Mouse (Mus musculus) intestine, postnatal 0 days (tissue): ENCODE results near the gene Entpd1. TPM values are rescaled to one million over a fixed set of nuclear protein-coding genes. Genes with fewer than 3 reads are reported as not detected.

Source experiments
- ATAC-seq: fragments of 200-750 bp; cut with Nextera tagmentation; 2 replicates; pipeline ENCODE4 v1.8.0; 2017; ENCODE audit warnings: mild to moderate bottlenecking, moderate TSS enrichment, moderate library complexity
- H3K27ac ChIP-seq: fragments of 300-500 bp; sonication (generic); 2 replicates; pipeline ENCODE4 v1.5.1; 2014; ENCODE audit warnings: mild to moderate bottlenecking, low read depth, low read length, moderate library complexity
- H3K27me3 ChIP-seq: fragments of 300-500 bp; sonication (generic); replicated peaks from 2 replicates; pipeline ENCODE4 v1.6.1; 2014; ENCODE audit warnings: low read length, mixed read lengths; ENCODE audit not compliant: control insufficient read depth, insufficient read depth
- H3K36me3 ChIP-seq: fragments of 300-500 bp; sonication (generic); 2 replicates; pipeline ENCODE4 v1.6.1; 2014; ENCODE audit warnings: mild to moderate bottlenecking, moderate library complexity; ENCODE audit not compliant: control insufficient read depth, insufficient read depth
- H3K4me1 ChIP-seq: fragments of 300-500 bp; sonication (generic); replicated peaks from 2 replicates; pipeline ENCODE4 v1.6.1; 2014; ENCODE audit warnings: antibody characterized with exemption, low read length, mixed read lengths; ENCODE audit not compliant: control insufficient read depth, insufficient read depth
- H3K4me2 ChIP-seq: fragments of 300-500 bp; sonication (generic); replicated peaks from 2 replicates; pipeline ENCODE4 v1.6.1; 2014; ENCODE audit warnings: low read depth, mild to moderate bottlenecking, moderate library complexity
- H3K4me3 ChIP-seq: fragments of 300-500 bp; sonication (generic); 2 replicates; pipeline ENCODE4 v1.5.1; 2014; ENCODE audit warnings: low read depth, low read length
- H3K9ac ChIP-seq: fragments of 300-500 bp; sonication (generic); 2 replicates; pipeline ENCODE4 v1.6.1; 2014; ENCODE audit warnings: mild to moderate bottlenecking, low read depth, low read length
- H3K9me3 ChIP-seq: fragments of 300-500 bp; sonication (generic); 2 replicates; pipeline ENCODE4 v1.6.1; 2016; ENCODE audit warnings: mixed run types; ENCODE audit not compliant: control insufficient read depth
- CTCF ChIP-seq: sonication (generic); IDR thresholded peaks from 2 replicates; pipeline ENCODE4 v1.5.1; 2016; ENCODE audit warnings: low read depth, mild to moderate bottlenecking, control low read depth, antibody characterized with exemption, moderate library complexity
- WGBS: fragments of 180-500 bp; shearing (Covaris S2); extraction: QIAGEN DNeasy Blood & Tissue Kit; methylation state at CpG from one replicate; pipeline ENCODE4 v1.1.7; 2014; 5-methylcytosine and 5-hydroxymethylcytosine counted together
- polyA plus RNA-seq: library from polyadenylated mRNA; unstranded; fragments of >200 nt; fragmentation: Nextera tagmentation; extraction: Ambion mirVana; gene quantifications from 2 replicates; pipeline ENCODE4 v1.2.1, GENCODE M21; 2015

Gene Entpd1
- polyA plus RNA-seq, 1 experiment from 2014 or later, result 6.8 TPM

DNA sequence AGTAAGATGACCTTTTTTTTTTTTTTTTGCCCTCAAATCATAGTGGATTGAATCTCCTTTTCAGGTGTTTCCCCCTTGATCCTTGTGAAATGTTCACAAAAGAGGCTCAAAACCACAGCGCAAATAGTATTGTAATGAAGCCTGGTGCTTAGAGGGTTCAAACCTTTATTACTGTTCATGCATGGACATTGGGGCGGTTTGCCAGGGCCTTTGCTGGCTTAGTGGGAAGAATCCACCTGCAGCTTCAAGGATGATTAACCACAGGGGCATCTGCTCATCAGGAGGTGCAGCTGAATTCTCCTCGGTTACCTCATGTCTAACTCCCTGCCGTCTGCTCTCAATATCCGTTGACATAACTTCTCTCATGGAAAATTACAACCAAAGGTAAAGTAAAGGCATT lies 20.5 kb downstream of the Entpd1 start:
- Histone ChIP-seq H3K4me3 (no peak overlapping the region), H3K27ac (no peak overlapping the region), H3K4me2 (no peak overlapping the region), H3K36me3 (no peaks in the 10 kb centered on the region), H3K9me3 (no peaks in the 10 kb centered on the region), H3K4me1 (no peaks in the 10 kb centered on the region), H3K9ac (no peak overlapping the region), H3K27me3 (no peaks in the 10 kb centered on the region)
- no peak for TF ChIP-seq CTCF
- 80% methylated on average over 5 of the region's 5 CpGs for WGBS
- ATAC-seq, result no peak

DNA sequence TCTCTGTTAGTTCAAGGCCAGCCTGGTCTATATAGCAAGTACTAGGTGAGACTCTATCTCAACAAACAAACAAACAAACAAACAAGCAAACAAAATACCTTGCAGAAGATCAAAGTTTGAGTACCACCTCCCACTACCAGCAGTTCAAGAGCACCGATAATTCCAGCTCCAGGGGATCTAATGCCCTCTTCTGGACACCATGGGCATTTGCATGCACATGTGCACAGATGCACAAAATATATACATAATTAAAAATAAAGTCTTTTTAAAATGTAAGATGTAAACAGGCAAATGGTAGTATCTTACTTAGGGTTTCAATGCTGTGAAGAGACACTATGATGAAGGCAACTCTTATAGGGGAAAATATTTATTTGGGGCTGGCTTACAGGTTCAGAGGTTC lies 21.0 kb downstream of the Entpd1 start:
- peak; percentile 52 for TF ChIP-seq CTCF
- Histone ChIP-seq H3K27me3 (no peaks in the 10 kb centered on the region), H3K36me3 (no peaks in the 10 kb centered on the region), H3K27ac (no peak overlapping the region), H3K9me3 (no peaks in the 10 kb centered on the region), H3K9ac (no peak overlapping the region), H3K4me3 (no peak overlapping the region), H3K4me1 (no peaks in the 10 kb centered on the region), H3K4me2 (no peak overlapping the region)
- no peak for ATAC-seq
- 65% methylated on average over 1 of the region's 1 CpGs for whole genome bisulfite sequencing

DNA sequence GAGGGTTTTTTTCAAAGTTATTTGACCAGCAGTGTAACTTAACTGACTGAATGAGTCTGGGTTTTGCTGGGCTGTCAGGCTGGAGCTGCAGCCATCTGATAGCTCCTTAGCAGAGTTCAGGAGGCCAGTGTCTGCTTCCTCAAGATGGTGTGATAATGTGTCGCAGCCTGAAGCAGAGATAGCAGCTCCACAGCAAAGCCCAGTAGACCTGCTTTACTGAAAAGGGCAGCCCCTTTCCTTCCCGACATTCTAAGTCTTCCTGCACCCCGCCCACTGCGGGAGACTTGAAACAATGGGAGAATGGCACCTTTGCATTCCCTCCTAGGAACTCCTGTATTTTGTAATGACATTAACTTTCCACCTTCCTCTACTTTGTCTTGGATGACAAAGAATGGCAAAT lies 24.9 kb downstream of the Entpd1 start:
- ATAC-seq, result no peak
- Histone ChIP-seq H3K36me3 (no peaks in the 10 kb centered on the region), H3K9me3 (no peaks in the 10 kb centered on the region), H3K4me3 (no peak overlapping the region), H3K27me3 (no peaks in the 10 kb centered on the region), H3K9ac (no peak overlapping the region), H3K4me1 (no peaks in the 10 kb centered on the region), H3K27ac (no peak overlapping the region), H3K4me2 (no peak overlapping the region)
- WGBS, result 30% methylated on average over 4 of the region's 4 CpGs
- no peak for TF ChIP-seq CTCF

DNA sequence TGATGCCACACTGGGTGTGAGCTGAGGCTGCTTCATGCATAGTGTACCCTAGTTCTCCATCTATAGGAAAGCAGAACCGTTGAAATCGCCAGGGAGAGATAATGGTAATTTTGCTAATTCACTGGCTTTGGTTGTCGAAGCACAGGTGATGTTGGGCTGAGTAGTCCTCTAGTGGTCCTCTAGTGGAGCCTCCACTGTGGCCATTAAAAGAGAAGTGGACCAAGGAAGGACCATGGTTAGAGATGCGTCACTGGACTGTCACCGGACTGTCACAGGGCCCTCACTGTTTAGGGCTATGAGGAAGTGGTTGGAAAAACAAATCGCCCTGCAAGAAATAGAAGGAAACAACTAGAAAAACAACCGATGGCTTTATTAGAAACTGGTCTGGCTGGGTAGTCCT lies 25.4 kb downstream of the Entpd1 start:
- no peaks in the 10 kb centered on the region for H3K27me3 ChIP-seq
- ATAC-seq, result no peak
- no peaks in the 10 kb centered on the region for H3K9me3 ChIP-seq
- no peak overlapping the region for H3K4me3 ChIP-seq
- no peak overlapping the region for H3K4me2 ChIP-seq
- no peak overlapping the region for H3K9ac ChIP-seq
- H3K4me1 ChIP-seq, result no peaks in the 10 kb centered on the region
- 70% methylated on average over 7 of the region's 7 CpGs for WGBS
- TF ChIP-seq CTCF, result no peak
- H3K27ac ChIP-seq, result no peak overlapping the region
- no peaks in the 10 kb centered on the region for H3K36me3 ChIP-seq

DNA sequence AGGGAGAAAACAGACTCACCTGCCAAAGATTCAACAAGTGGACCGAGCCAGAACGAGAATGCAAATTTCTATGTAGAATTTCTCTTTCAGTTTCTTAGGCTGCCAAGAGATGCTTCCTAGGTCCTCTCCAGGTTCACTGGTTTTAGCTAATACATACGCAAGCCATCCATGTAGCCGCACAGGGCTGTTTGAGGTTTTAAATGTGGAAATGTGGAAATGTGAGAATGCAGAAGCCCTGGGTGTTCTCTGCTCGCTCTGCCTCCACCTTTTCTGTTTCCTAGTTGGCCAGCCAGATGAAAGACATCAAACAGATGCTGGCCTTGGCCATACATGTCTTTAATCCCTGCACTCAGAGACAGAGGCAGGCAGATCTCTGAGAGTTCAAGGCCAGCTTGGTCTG lies 26.4 kb downstream of the Entpd1 start:
- Histone ChIP-seq H3K4me3 (no peak overlapping the region), H3K9me3 (no peaks in the 10 kb centered on the region), H3K36me3 (no peaks in the 10 kb centered on the region), H3K4me2 (no peak overlapping the region), H3K27me3 (no peaks in the 10 kb centered on the region), H3K4me1 (no peaks in the 10 kb centered on the region), H3K27ac (no peak overlapping the region), H3K9ac (no peak overlapping the region)
- no peak for TF ChIP-seq CTCF
- no peak for ATAC-seq
- 89% methylated on average over 5 of the region's 5 CpGs for WGBS

DNA sequence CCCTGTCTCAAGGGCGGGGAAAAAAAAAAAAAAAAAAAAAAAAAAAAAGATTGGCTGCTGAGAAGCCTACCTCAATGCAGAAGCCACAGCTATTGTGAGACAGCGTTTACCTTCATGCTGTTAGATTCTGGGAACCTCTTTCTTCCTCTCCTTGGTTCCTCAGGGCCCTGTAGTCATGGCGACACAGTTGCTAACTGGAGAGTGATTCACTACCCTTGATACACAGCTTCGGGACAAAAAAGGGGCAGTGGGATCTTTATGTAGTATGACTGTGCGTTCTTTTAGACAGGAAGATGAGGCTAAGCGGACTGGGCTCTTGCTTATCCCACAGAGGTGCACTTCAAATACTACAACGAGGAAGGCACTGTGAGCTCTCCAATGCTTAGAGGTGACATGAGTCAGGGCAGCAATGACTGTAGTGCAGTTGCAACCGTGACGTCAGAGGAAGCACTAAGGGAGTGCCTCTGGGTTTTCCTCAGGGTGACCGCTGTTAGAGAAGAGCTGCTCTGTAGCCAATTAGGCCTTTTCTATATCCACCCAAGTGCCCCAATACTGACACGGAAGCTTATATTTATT lies 27.7 kb downstream of the Entpd1 start:
- Histone ChIP-seq H3K27ac (no peak overlapping the region), H3K9me3 (no peaks in the 10 kb centered on the region), H3K4me2 (no peak overlapping the region), H3K4me3 (no peak overlapping the region), H3K36me3 (no peaks in the 10 kb centered on the region), H3K4me1 (no peaks in the 10 kb centered on the region), H3K27me3 (no peaks in the 10 kb centered on the region), H3K9ac (no peak overlapping the region)
- no peak for TF ChIP-seq CTCF
- WGBS, result 81% methylated on average over 11 of the region's 11 CpGs
- no peak for ATAC-seq

DNA sequence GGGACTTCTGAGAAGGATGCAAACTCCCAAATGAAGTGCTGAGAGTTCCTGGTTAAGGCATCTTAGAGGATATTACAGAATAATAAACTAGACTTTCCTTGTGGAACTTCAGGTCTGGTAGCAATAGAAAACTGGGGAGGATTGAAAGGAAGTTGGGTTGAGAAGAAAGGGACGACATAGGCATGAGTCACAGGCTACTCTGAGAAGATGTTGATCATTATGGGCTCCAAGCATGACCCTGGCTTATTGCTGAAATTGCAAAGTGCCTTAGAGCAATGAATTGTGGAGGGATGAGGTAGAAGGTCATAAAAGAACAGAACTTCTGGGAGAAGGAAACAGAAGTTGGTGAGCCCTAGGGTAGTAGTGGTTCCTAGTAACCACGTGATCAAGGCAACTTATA lies 28.6 kb downstream of the Entpd1 start:
- H3K36me3 ChIP-seq, result no peaks in the 10 kb centered on the region
- no peak overlapping the region for H3K4me2 ChIP-seq
- ATAC-seq, result no peak
- 82% methylated on average over 2 of the region's 2 CpGs for WGBS
- H3K27ac ChIP-seq, result no peak overlapping the region
- no peaks in the 10 kb centered on the region for H3K27me3 ChIP-seq
- H3K4me3 ChIP-seq, result no peak overlapping the region
- no peaks in the 10 kb centered on the region for H3K9me3 ChIP-seq
- no peaks in the 10 kb centered on the region for H3K4me1 ChIP-seq
- no peak overlapping the region for H3K9ac ChIP-seq
- TF ChIP-seq CTCF, result no peak
